Mouse (Mus musculus) hematopoietic stem cell, adult 5-6 weeks (primary cell): ENCODE data around the gene Telo2. TPM values are rescaled to one million over a fixed set of nuclear protein-coding genes. Genes with fewer than 3 reads are reported as not detected.
A peak's percentile ranks its signal among the peaks of the same experiment; 100 is the strongest.
"Not testable (repeated sequence)": the region's sequence is repeated elsewhere in the genome, so short reads cannot be mapped to it uniquely, and the experiment has no call there.

Source experiments
- ATAC-seq, 2 experiments: fragments of 125-278 bp in 1 of 2; replicated peaks in 1 of 2; 2 replicates each; pipeline ENCODE4 v1.8.0; 2016 to 2017; ENCODE audit warnings: inconsistent platforms in 2 of 2, mild to moderate bottlenecking in 2 of 2, moderate number of reproducible peaks in 2 of 2, low read depth in 1 of 2, moderate TSS enrichment in 1 of 2; ENCODE audit not compliant: low FRiP score in 2 of 2, poor library complexity in 2 of 2, severe bottlenecking in 2 of 2, insufficient read depth in 1 of 2, low TSS enrichment in 1 of 2
- total RNA-seq: library from RNA; stranded (forward); fragments of 172-1452, 232-1000 nt; gene quantifications from 2 replicates; pipeline ENCODE4 v1.2.3, GENCODE M21; 2017

Telo2 gene
- 22.5 and 28.7 TPM in 2 replicates for total RNA-seq

DNA sequence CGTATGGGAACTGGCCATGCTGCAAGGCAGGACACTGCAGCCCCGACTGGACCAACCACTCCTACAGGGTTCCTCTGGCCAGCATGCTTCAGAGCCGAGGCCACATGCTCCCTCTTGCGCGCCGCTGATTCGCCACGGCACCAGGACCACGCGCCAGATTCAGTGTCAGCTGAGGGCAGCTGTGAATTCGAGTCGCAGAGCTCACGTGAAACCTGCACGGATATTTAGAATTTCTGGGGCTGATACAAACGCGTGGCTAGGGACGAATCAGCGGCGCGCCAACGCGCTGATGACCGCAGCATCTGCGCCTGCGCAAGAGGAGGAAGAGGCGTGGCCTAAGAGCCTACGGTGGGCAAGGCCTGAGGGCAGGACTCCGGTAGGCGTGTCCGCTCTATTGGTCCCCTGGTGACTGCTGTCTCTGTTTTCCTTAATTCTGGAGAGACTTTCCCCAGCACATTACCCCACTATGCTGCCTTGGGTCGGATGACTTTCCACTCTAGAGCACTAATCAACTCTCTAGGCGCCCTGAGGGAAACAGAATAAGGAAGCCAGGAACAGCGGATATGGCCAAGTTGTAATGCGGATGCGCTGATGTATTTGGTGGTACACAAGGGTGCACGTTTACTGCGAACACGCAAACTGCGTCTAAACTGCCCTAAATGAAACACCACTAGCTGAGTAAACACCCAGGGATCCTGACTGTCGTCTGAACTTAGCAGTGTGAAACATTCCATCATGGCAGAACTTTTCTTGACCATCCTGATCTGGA lies at the start of gene Telo2:
TSS of gene Telo2 (minus strand) at position 304 of the 769 bp plus-strand sequence.
- peak; percentile 89 to 92 for ATAC-seq

GRCm38 (mm10) chr17:25164770-25165169 lies 49.0 kb upstream of the Telo2 start:
- ATAC-seq = no peak

DNA sequence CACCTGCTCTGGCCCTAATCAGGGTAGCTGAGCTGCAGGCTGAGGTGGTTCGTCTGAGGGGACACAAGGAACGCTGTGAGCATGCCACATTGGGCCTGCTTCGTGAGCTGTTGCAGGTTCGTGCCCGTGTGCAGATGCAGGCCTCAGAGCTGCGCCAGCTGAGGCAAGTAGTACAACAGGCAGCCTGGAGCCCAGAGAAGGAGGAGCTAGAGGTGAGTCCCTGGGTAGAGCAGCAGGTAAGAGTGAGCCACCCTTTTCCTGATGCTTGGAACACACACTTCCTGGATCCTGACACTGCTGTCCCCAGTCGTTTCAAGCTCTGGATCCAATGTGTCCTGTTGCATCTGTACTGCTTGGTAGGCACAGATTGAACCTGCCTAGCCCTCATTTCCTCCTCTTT lies 47.6 kb upstream of the Telo2 start:
- no peak for ATAC-seq

DNA sequence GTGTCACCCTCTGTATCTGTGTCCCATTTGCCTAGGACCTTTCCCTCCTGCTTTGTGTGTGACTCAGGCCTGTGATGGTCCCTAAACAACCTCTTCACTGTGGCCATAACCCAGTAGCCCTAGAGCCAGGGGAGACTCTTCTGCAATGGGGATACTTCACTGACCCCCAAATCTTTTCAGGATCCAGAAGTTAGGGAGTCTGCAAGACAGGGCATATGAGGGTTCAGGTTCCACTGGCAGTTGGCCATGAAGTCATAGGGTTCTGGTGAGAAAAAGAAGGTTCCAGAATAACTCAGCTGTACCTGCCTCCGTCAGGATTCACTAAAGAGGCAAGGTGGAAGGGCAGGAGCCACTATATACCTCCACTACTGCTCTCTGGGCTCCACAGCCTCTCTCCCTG lies 46.4 kb upstream of the Telo2 start, which contains the start of gene Ccdc154:
TSS of gene Ccdc154 (plus strand) at position 301 of the 400 bp plus-strand sequence.
- no peak for ATAC-seq

GRCm38 (mm10) chr17:25139960-25140359 lies 24.2 kb upstream of the Telo2 start:
- ATAC-seq = no peak

DNA sequence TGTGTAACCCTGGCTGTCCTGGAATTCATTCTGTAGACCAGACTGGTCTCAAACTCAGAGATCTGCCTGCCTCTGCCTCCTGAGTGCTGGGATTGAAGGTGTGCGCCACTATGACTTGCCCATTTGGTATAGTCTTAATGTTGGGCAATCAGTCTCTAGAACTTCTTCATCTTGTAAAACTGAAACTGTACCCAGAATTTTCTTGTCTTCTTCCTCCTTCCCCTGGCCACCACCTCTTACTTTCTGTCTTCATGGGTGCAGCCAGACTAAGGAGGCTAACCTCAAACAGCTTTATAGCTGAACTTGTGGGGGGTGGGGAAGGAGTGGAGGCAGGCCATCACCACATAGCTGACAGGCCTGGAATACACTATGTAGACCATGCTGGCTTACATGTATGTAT lies 23.0 kb upstream of the Telo2 start:
- no peak for ATAC-seq

DNA sequence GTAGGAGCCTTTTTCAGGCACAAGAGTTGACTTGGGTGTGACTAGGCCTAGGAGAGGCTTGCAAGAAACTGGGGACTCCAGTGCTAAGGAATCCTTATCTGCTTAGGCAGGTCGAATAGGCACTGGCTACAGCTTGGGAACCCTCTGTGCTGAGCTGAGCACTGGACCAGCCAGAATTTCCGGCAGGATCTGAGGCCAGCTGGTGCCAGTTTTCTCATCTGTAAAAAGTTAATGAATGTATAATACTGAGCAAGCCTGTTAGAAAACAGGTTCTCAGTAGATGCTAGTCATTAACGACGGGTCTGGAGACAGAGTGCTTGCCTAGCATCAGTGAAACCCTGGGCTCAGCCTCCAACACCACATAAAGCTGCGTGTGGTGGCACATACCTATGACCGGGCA lies 19.9 kb upstream of the Telo2 start:
- ATAC-seq = no peak

DNA sequence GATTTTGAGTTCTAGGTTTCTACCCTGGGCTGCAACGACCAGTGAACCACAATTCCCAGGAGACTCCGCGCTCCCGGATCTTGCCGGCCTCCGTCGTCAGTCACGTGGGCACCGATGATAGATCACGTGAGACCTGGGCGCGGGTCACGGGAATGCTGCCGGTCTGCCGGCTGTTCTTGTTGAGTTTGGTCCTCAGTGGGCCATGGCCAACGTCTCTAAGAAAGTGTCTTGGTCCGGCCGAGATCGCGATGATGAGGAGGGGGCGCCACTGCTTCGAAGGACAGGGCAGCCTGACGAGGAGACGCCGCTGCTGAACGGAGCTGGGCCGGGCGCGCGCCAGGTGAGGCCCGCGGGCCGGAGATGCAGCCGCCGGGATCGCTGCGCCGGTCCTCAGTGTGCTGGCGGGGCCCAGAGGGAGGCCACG lies 17.5 kb upstream of the Telo2 start, which contains the start of gene Clcn7:
TSS of gene Clcn7 (plus strand) at position 117 of the 424 bp plus-strand sequence.
- peak; percentile 90 to 94 for ATAC-seq

GRCm38 (mm10) chr17:25130060-25130459 lies 14.3 kb upstream of the Telo2 start:
- ATAC-seq = no peak

DNA sequence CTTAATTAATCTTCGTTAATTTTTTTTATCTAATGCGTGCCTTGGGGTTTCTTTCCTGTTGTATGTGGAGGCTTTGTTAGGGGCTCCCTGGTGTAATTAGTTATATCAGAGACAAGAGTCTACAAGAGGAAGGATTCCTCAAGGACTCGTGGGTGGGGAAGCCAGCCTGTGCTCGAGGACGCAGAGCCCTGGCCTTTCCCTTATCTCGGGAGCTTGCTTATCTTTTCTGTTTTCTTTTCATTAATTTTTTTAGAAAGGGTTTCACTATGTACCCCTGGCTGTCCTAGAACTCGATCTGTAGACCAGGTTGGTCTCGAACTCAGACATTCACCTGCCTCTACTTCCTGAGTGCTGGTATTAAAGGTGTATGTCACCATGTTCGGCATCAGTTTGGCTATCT lies 11.9 kb upstream of the Telo2 start:
- ATAC-seq = no peak

DNA sequence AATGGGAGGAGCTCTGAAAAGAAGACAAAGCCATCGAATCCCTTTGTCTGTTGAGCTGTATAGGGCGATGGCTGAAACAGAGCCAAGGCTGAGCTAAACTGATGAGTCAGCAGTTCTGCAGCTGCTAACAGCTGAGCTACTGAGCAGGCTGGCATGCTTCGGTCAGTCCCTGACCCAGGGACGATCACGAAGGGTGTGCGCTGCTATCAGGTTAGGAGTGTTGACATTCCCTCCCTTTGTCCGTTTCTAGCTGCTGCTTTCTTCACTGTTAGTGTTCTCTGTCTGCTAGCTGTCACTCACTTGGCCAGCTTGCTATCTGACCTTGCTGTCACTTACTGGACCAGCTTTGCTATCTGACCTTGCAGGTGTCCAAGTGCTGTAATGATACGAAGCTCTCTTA lies 11.3 kb upstream of the Telo2 start:
- peak; percentile 21 to 27; a peak in 2 of 4 replicates for ATAC-seq

GRCm38 (mm10) chr17:25125442-25126060 lies 9.8 kb upstream of the Telo2 start:
- not testable (repeated sequence) for ATAC-seq

GRCm38 (mm10) chr17:25123979-25124378 lies 8.2 kb upstream of the Telo2 start:
- no peak for ATAC-seq

GRCm38 (mm10) chr17:25120406-25120805 lies 4.6 kb upstream of the Telo2 start, which contains the start of gene Ptx4:
Gene Ptx4, plus strand, starts transcription at chr17:25120760.
- no peak for ATAC-seq

DNA sequence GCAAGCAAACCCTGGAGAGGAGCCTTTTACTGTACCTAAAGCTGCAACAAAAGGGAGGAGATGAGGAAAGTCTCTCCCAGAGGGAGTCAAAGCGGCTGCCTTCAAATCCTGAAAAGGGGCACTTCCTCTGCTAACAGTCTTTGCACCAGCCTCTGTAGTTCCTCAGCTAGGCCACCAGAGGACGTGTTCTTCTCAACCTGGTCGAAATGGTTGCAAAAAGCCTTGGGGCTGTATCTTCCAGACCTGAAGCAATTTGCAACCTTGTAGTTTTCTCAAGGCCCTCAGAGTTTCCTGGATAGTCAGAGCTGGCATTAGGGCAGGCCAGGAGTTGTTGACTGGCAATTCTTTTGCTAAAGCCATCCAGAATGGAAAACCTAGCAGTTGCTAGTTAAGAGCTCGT lies 1.5 kb upstream of the Telo2 start:
- no peak for ATAC-seq

DNA sequence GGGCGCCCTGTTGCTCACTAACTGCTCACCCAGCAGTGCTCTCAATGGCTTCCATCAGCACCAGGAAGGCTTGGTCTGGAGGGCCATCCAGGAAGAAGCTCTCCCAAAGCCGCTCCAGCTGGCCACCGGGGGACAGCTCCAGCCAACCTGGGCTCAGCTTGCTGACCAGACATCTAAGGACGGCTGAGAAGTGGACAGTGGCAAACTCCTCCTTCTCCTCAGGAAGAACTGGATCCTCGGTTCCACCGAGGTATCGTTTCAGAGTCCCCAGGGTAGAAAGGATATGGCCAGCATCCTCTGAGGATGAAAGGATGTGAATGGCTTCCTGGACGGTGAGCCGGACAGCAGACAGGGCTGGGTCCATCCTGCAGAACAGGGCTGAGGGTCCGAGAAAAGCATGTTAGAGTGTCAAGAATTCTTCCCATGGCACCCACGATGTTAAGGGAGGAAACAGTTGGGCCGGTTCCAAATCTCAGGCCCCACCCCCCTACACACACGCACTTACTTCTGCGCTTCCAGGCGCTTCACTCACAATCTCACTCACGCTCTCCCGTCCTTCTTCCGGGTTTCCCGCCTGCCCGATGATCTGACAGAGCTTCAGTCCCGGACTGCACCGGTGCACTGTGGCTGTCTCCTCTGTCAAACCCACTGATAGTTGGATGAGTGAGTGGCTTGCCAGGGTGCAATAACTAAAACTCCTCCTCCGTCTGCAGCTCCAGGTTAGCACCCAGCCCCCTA lies 690 bp downstream of the Telo2 start:
- ATAC-seq = peak; percentile 19 to 37

GRCm38 (mm10) chr17:25112423-25112810 lies 3.4 kb downstream of the Telo2 start:
- ATAC-seq = no peak
